Mouse (Mus musculus) splenic B cell, adult 2 months (primary cell): ENCODE results near the gene Wdcp.
"Not testable (repeated sequence)": the region's sequence is repeated elsewhere in the genome, so short reads cannot be mapped to it uniquely, and the experiment has no call there.

ENCODE experiments used
- DNase-seq: peaks from one replicate; pipeline ENCODE4 v3.0.0-alpha.2; 2011; ENCODE audit warnings: low read depth, low spot score
- H3K27me3 ChIP-seq: 2 replicates; pipeline ENCODE4 v1.6.1; 2012; ENCODE audit warnings: mild to moderate bottlenecking, low read length, moderate library complexity, mixed read lengths; ENCODE audit not compliant: control insufficient read depth, poor library complexity, insufficient read depth, severe bottlenecking
- H3K36me3 ChIP-seq: 2 replicates; pipeline ENCODE4 v1.6.1; 2012; ENCODE audit warnings: mild to moderate bottlenecking, low read length, moderate library complexity, mixed read lengths; ENCODE audit not compliant: control insufficient read depth, poor library complexity, insufficient read depth, severe bottlenecking

Gene Wdcp

GRCm38 (mm10) chr12:4842890-4843597 is at the start of gene Wdcp:
Gene Wdcp, plus strand, starts transcription at chr12:4843303.
- DNase-seq = peak; percentile 88
- peaks cover 4% of the 10 kb centered on the region for H3K27me3 ChIP-seq
- no peaks in the 10 kb centered on the region for H3K36me3 ChIP-seq

GRCm38 (mm10) chr12:4793718-4794117 is 49.4 kb upstream of the Wdcp start:
- Histone ChIP-seq H3K36me3 (no peaks in the 10 kb centered on the region), H3K27me3 (no peaks in the 10 kb centered on the region)
- peak; percentile 24 for DNase-seq

GRCm38 (mm10) chr12:4797471-4797870 is 45.6 kb upstream of the Wdcp start:
- not testable (repeated sequence) for DNase-seq, H3K27me3 ChIP-seq, H3K36me3 ChIP-seq

GRCm38 (mm10) chr12:4811036-4811435 is 32.1 kb upstream of the Wdcp start:
- no peaks in the 10 kb centered on the region for H3K36me3 ChIP-seq
- DNase-seq = no peak
- H3K27me3 ChIP-seq = no peaks in the 10 kb centered on the region

GRCm38 (mm10) chr12:4811705-4812104 is 31.4 kb upstream of the Wdcp start:
- H3K36me3 ChIP-seq = no peaks in the 10 kb centered on the region
- DNase-seq = no peak

GRCm38 (mm10) chr12:4813636-4814035 is 29.5 kb upstream of the Wdcp start:
- no peaks in the 10 kb centered on the region for H3K27me3 ChIP-seq
- no peak for DNase-seq
- H3K36me3 ChIP-seq = no peaks in the 10 kb centered on the region

More at GRCm38 (mm10) chr12:4811705-4812104, 31.4 kb upstream of the Wdcp start:
- no peaks in the 10 kb centered on the region for H3K27me3 ChIP-seq

DNA sequence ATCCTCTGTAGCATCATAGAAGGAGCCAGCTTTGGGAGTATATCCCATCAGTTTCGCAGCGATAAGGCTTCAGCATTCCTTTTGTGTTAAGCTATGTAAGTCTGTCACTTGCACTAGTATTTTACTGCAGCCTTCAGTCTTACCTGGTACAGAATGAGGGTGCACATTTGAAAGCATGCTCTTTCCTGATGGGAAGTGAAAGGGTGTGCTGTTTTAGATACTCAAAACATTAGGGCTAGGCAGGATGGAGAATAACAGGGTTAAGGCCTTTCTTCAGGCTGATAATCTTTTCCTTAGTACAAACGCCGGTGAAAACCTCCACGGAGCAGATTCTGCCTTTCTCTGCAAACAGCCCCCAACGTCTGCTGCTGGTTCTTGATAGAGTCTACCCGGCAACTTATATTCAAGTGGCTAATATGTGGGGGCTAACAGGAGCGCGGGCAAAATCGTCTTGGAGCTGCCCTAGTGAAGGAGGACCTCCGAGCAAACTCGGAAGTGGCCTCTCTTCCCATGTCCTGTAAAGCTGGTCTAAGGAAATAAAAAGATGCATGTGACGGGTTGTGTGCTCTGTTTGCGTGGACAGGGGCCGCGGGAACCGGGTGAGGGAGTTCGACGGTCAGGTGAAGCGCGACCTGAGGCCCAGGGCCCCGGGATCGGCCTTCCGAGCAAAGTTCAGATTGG is 26.3 kb upstream of the Wdcp start:
- Histone ChIP-seq H3K27me3 (no peaks in the 10 kb centered on the region), H3K36me3 (peaks cover 8% of the 10 kb centered on the region; the same call in 1 of the 2 replicates)
- DNase-seq = no peak

DNA sequence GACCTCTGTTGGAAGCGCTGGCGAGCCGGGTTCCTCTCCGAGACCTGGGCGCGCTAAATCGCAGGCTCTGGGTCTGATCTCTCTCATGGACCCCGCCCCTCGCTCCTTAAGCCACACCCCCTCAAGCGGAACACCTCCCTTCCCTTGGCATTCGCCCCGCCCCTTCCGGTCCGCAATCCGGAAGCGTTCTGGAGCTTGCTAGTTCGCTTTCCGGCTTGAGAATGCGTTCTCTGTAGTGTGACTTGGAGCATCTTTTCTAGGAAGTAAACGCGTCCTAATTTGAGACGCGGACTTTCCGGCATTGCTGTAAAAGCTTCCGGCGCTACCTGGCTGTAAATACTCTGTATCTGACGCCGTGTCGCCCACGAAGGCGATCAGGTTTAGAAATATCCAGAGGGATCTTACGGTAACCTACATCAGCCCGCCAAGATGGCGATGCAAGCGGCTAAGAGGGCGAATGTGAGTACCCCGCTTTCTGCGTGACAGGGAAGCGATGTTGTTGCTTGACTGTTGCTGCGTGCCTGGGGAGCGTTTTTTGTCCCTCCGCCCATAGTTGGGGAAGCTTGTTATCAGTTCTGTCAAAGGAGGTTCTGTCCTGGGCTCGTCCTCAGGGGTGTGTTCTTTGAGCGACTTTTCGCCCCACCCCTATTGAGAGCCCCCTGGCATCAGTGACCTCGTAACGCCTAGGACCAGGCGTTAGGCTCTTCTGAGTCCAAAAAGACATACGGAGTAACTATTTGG is 25.6 kb upstream of the Wdcp start, which contains the start of gene Sf3b6:
Sf3b6 (plus strand) TSS at position 184 of the 741 bp plus-strand sequence.
- peaks cover 10% of the 10 kb centered on the region; the same call in 1 of the 2 replicates for H3K36me3 ChIP-seq
- DNase-seq = peak; percentile 98
- H3K27me3 ChIP-seq = no peaks in the 10 kb centered on the region

- Histone ChIP-seq H3K27me3 (no peaks in the 10 kb centered on the region), H3K36me3 (peaks cover 8% of the 10 kb centered on the region; the same call in 1 of the 2 replicates)
- DNase-seq = peak; percentile 5
Observed at GRCm38 (mm10) chr12:4827256-4827655, 15.8 kb upstream of the Wdcp start.

GRCm38 (mm10) chr12:4836959-4837358 is 6.1 kb upstream of the Wdcp start:
- Histone ChIP-seq H3K27me3 (peaks cover 4% of the 10 kb centered on the region), H3K36me3 (no peaks in the 10 kb centered on the region)
- DNase-seq = no peak

- Histone ChIP-seq H3K27me3 (peaks cover 4% of the 10 kb centered on the region), H3K36me3 (no peaks in the 10 kb centered on the region)
- peak; percentile 29 for DNase-seq
Observed at GRCm38 (mm10) chr12:4840010-4840409, 3.1 kb upstream of the Wdcp start.

DNA sequence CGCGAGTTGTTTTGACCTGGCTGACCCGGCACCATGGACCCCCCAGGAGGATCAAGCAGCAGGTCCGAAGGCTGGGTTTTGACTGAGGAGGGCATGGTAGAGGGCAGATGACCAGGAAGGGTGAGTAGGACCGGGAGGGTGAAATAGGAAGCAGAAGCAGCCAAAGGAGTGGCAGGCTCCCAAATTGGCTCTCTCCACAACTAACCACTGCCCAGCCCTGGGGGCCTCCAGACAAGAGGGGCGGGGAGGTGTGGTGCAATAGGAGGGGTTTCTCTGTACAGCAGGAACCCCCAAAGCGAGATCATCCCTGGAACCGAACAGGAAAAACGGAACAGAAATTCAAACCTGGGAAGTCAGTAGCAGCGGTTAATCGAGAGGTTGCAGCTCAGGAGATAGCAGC is 2.4 kb upstream of the Wdcp start:
- H3K27me3 ChIP-seq = peaks cover 4% of the 10 kb centered on the region
- no peaks in the 10 kb centered on the region for H3K36me3 ChIP-seq
- DNase-seq = peak; percentile 3

DNA sequence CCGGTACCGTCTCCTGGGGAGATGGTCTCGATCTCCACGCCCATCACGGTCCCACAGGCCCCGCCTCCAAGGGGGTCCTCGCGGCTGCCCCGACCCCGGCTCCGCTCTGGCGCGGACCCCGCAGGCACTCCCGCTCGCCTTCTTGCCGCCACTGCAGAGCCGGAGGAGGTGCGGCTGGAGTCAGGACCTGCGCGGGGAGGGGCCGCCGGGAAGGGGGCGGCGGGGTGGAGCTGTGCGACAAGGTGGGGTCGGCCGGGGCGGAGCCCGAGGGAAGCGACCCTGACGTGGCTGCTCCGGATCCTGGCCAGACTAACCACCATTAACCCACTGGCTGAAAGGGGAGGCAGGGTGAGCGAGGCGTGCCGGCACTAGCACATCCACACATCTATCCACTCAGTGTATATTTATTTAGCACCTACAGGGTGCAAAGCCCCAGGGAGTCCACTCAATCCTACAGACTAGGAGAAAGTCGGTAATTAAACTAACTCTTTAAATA is 1.7 kb upstream of the Wdcp start, which contains the start of gene Fkbp1b:
Fkbp1b (minus strand) TSS at position 200 of the 496 bp plus-strand sequence.
- Histone ChIP-seq H3K36me3 (no peaks in the 10 kb centered on the region), H3K27me3 (peaks cover 4% of the 10 kb centered on the region)
- peak; percentile 33 for DNase-seq

- Histone ChIP-seq H3K36me3 (no peaks in the 10 kb centered on the region), H3K27me3 (peaks cover 4% of the 10 kb centered on the region)
- DNase-seq = no peak
Observed at GRCm38 (mm10) chr12:4842456-4842855, 647 bp upstream of the Wdcp start.
